Mouse (Mus musculus): Measurements from ENCODE around the gene Spin2d. TPM values are rescaled to one million over a fixed set of nuclear protein-coding genes. Genes with fewer than 3 reads are reported as not detected.
"Not testable (repeated sequence)": the region's sequence is repeated elsewhere in the genome, so short reads cannot be mapped to it uniquely, and the experiment has no call there.

The Spin2d gene
- not detected in 3 replicates for total RNA-seq (2017)

- not testable (repeated sequence) for ATAC-seq (replicated peaks; ENCODE audit: insufficient number of reproducible peaks, low FRiP score, low TSS enrichment, poor library complexity, severe bottlenecking)
Observed at GRCm38 (mm10) chrX:73176889-73177288, at the start of gene Spin2d. Gene Spin2d, minus strand, starts transcription at chrX:73176989.

- no peak for ATAC-seq (replicated peaks; ENCODE audit: insufficient number of reproducible peaks, low FRiP score, low TSS enrichment, poor library complexity, severe bottlenecking)
Observed at GRCm38 (mm10) chrX:73225365-73225764, 48.6 kb upstream of the Spin2d start.

- ATAC-seq (replicated peaks; ENCODE audit: insufficient number of reproducible peaks, low FRiP score, low TSS enrichment, poor library complexity, severe bottlenecking): not testable (repeated sequence)
Observed at GRCm38 (mm10) chrX:73213819-73214564, 37.2 kb upstream of the Spin2d start, which contains the start of gene Xlr4b. Gene Xlr4b, plus strand, starts transcription at chrX:73214333.

GRCm38 (mm10) chrX:73191934-73192333 lies 15.1 kb upstream of the Spin2d start, which contains the start of gene Xlr3b:
Gene Xlr3b, plus strand, starts transcription at chrX:73192207.
- ATAC-seq (replicated peaks; ENCODE audit: insufficient number of reproducible peaks, low FRiP score, low TSS enrichment, poor library complexity, severe bottlenecking): 0 out of 2 replicates have a peak, but pooled peaks have one; percentile 31

- not testable (repeated sequence) for ATAC-seq (replicated peaks; ENCODE audit: insufficient number of reproducible peaks, low FRiP score, low TSS enrichment, poor library complexity, severe bottlenecking)
Observed at GRCm38 (mm10) chrX:73149350-73149749, 27.4 kb downstream of the Spin2d start, which contains the start of gene DXBay18. Gene DXBay18, minus strand, starts transcription at chrX:73149450.

GRCm38 (mm10) chrX:73148496-73148895 lies 28.3 kb downstream of the Spin2d start, which contains the start of gene Xlr5b:
Gene Xlr5b, plus strand, starts transcription at chrX:73148796.
- not testable (repeated sequence) for ATAC-seq (replicated peaks; ENCODE audit: insufficient number of reproducible peaks, low FRiP score, low TSS enrichment, poor library complexity, severe bottlenecking)

- not testable (repeated sequence) for ATAC-seq (replicated peaks; ENCODE audit: insufficient number of reproducible peaks, low FRiP score, low TSS enrichment, poor library complexity, severe bottlenecking)
Observed at GRCm38 (mm10) chrX:73143218-73143618, 33.6 kb downstream of the Spin2d start.

Other genes with a start within 250 kb of the Spin2d start
- gene Zfp185, start 189.7 kb downstream of the Spin2d start, total RNA-seq (2017): not detected in 3 replicates
- not detected in 3 replicates for gene Pnma5, start 139.9 kb downstream of the Spin2d start, total RNA-seq (2017)
- not detected in 3 replicates for gene Pnma3, start 112.2 kb downstream of the Spin2d start, total RNA-seq (2017)
- gene Xlr4a, start 94.5 kb downstream of the Spin2d start, total RNA-seq (2017): 10.5 to 20.8 TPM (median 17.3 TPM) in 3 replicates
- gene Xlr3a, start 79.9 kb downstream of the Spin2d start, total RNA-seq (2017): not detected in 3 replicates
- 0.11 to 0.29 TPM in 2 of 3 replicates, not detected in the other for gene Gm14685, start 59.9 kb downstream of the Spin2d start, total RNA-seq (2017)
- not detected in 3 replicates for gene Xlr5b, start 28.2 kb downstream of the Spin2d start, total RNA-seq (2017)
- gene DXBay18, start 27.5 kb downstream of the Spin2d start, total RNA-seq (2017): not detected in 3 replicates
- 13.7 to 20.2 TPM (median 19.5 TPM) in 3 replicates for gene Xlr3b, start 15.2 kb upstream of the Spin2d start, total RNA-seq (2017)
- 25.8 to 58.7 TPM (median 33.4 TPM) in 3 replicates for gene Xlr4b, start 37.3 kb upstream of the Spin2d start, total RNA-seq (2017)
- gene F8a, start 51.3 kb upstream of the Spin2d start, total RNA-seq (2017): 2.7 to 6.9 TPM (median 4.8 TPM) in 3 replicates
- 3.9 to 27.0 TPM (median 6.7 TPM) in 3 replicates for gene Xlr4c, start 66.1 kb upstream of the Spin2d start, total RNA-seq (2017)
- not detected in 3 replicates for gene Xlr3c, start 88.4 kb upstream of the Spin2d start, total RNA-seq (2017)
- not detected in 3 replicates for gene Xlr5a, start 116.0 kb upstream of the Spin2d start, total RNA-seq (2017)
- not detected in 3 replicates for gene Xlr5c, start 116.0 kb upstream of the Spin2d start, total RNA-seq (2017)
- not detected in 3 replicates for gene Gm45015, start 159.9 kb upstream of the Spin2d start, total RNA-seq (2017)
- gene Zfp275, start 165.6 kb upstream of the Spin2d start, total RNA-seq (2017): 5.9 to 13.7 TPM (median 12.7 TPM) in 3 replicates
- gene Gm18336, start 221.7 kb upstream of the Spin2d start, total RNA-seq (2017): not detected in 3 replicates
- gene Zfp92, start 234.1 kb upstream of the Spin2d start, total RNA-seq (2017): 0.10 TPM in 1 of 3 replicates, not detected in the others

All from monocyte, adult 5-6 weeks (primary cell).